Mouse (Mus musculus) CH12.LX (cell line): ENCODE data around the gene Dhx40. TPM values are rescaled to one million over a fixed set of nuclear protein-coding genes. Genes with fewer than 3 reads are reported as not detected.

Experiments used
- DNase-seq: peaks from one replicate; pipeline ENCODE4 v3.0.0-alpha.2; 2013; ENCODE audit errors: extremely low read depth
- H3K27ac ChIP-seq: 2 replicates; pipeline ENCODE4 v1.5.1; 2012; ENCODE audit warnings: low read depth, mild to moderate bottlenecking, control low read depth, moderate library complexity; ENCODE audit not compliant: insufficient read depth
- H3K27me3 ChIP-seq: replicated peaks from 2 replicates; pipeline ENCODE3; 2012; ENCODE audit warnings: inconsistent platforms
- H3K36me3 ChIP-seq, 2 experiments: replicated peaks in 1 of 2; 2 replicates each; pipeline versions ENCODE3 to v1.6.1; 2012; ENCODE audit warnings: inconsistent platforms in 1 of 2, low read length in 1 of 2, mild to moderate bottlenecking in 1 of 2, mixed read lengths in 1 of 2, moderate library complexity in 1 of 2; ENCODE audit not compliant: control insufficient read depth in 1 of 2, insufficient read depth in 1 of 2
- H3K4me1 ChIP-seq, 2 experiments: 2 replicates each; pipeline ENCODE4 v1.6.1; 2012; ENCODE audit warnings: inconsistent platforms in 1 of 2, moderate library complexity in 1 of 2; ENCODE audit not compliant: insufficient read depth in 2 of 2, control insufficient read depth in 1 of 2
- H3K4me2 ChIP-seq: 2 replicates; pipeline ENCODE4 v1.6.1; 2012; ENCODE audit warnings: low read depth, mild to moderate bottlenecking, control low read depth; ENCODE audit not compliant: poor library complexity, insufficient read depth, severe bottlenecking
- H3K4me3 ChIP-seq, 3 experiments: fragments of 150-350 bp in 1 of 3; sonication (generic) in 1 of 3; replicated peaks in 1 of 3; 2 replicates each; pipeline versions ENCODE3 to v1.5.1; 2011 to 2012; ENCODE audit warnings: low read depth in 2 of 3, low read length in 2 of 3, mild to moderate bottlenecking in 2 of 3, moderate library complexity in 2 of 3, control low read depth in 1 of 3, improper control_type of control experiment in 1 of 3, inconsistent platforms in 1 of 3, mixed read lengths in 1 of 3; ENCODE audit not compliant: poor library complexity in 1 of 3
- H3K79me2 ChIP-seq: replicated peaks from 2 replicates; pipeline ENCODE4 v1.6.1; 2012; ENCODE audit warnings: mild to moderate bottlenecking, moderate library complexity; ENCODE audit not compliant: control insufficient read depth, poor library complexity, insufficient read depth, severe bottlenecking; ENCODE audit errors: extremely low read depth
- H3K9ac ChIP-seq: 2 replicates; pipeline ENCODE4 v1.6.1; 2012; ENCODE audit warnings: low read depth, mild to moderate bottlenecking, control low read depth, moderate library complexity; ENCODE audit not compliant: insufficient read depth
- H3K9me3 ChIP-seq: replicated peaks from 2 replicates; pipeline ENCODE3; 2012; ENCODE audit warnings: low read length, inconsistent platforms, mixed read lengths
- CHD2 ChIP-seq: IDR thresholded peaks from 2 replicates; pipeline ENCODE4 v1.6.1; 2011; ENCODE audit warnings: low read length, improper control_type of control experiment
- CTCF ChIP-seq, 2 experiments: IDR thresholded peaks in 1 of 2; conservative IDR thresholded peaks in 1 of 2; 2 replicates each; pipeline ENCODE4 v1.5.1; 2011 to 2012; ENCODE audit warnings: low read depth in 2 of 2, low read length in 2 of 2, improper control_type of control experiment in 1 of 2, inconsistent platforms in 1 of 2, mild to moderate bottlenecking in 1 of 2, moderate library complexity in 1 of 2
- E2F4 ChIP-seq: IDR thresholded peaks from 2 replicates; pipeline ENCODE4 v1.6.1; 2011; ENCODE audit warnings: low read depth, low read length, improper control_type of control experiment; ENCODE audit not compliant: insufficient replicate concordance
- GABPA ChIP-seq: IDR thresholded peaks from 2 replicates; pipeline ENCODE4 v1.6.1; 2012; ENCODE audit warnings: low read depth, low read length, improper control_type of control experiment, inconsistent platforms; ENCODE audit not compliant: insufficient replicate concordance
- HCFC1 ChIP-seq: IDR thresholded peaks from 2 replicates; pipeline ENCODE4 v1.6.1; 2012; ENCODE audit warnings: low read depth, mild to moderate bottlenecking, inconsistent platforms, low read length, improper control_type of control experiment
- IRF4 ChIP-seq: IDR thresholded peaks from 2 replicates; pipeline ENCODE4 v1.6.1; 2014; ENCODE audit warnings: low read depth, mild to moderate bottlenecking, inconsistent platforms, low read length, improper control_type of control experiment
- JUND ChIP-seq: conservative IDR thresholded peaks from 2 replicates; pipeline ENCODE4 v1.6.1; 2011; ENCODE audit warnings: low read depth, low read length, improper control_type of control experiment
- KAT2A ChIP-seq: IDR thresholded peaks from 2 replicates; pipeline ENCODE4 v1.6.1; 2012; ENCODE audit warnings: low read length, improper control_type of control experiment, inconsistent platforms; ENCODE audit not compliant: insufficient replicate concordance
- MAZ ChIP-seq: IDR thresholded peaks from 2 replicates; pipeline ENCODE4 v1.6.1; 2012; ENCODE audit warnings: low read depth, mild to moderate bottlenecking, inconsistent platforms, low read length, improper control_type of control experiment, moderate library complexity
- MEF2A ChIP-seq: IDR thresholded peaks from 2 replicates; pipeline ENCODE4 v1.6.1; 2014; ENCODE audit warnings: low read depth, mild to moderate bottlenecking, inconsistent platforms, low read length, improper control_type of control experiment, borderline replicate concordance
- MXI1 ChIP-seq: IDR thresholded peaks from 2 replicates; pipeline ENCODE4 v1.6.1; 2011; ENCODE audit warnings: mild to moderate bottlenecking, low read depth, low read length, improper control_type of control experiment
- NRF1 ChIP-seq: IDR thresholded peaks from 2 replicates; pipeline ENCODE4 v1.6.1; 2014; ENCODE audit warnings: low read depth, mild to moderate bottlenecking, inconsistent platforms, low read length, improper control_type of control experiment, moderate library complexity
- POLR2A ChIP-seq: IDR thresholded peaks from 2 replicates; pipeline ENCODE4 v1.6.1; 2011; ENCODE audit warnings: low read depth, mild to moderate bottlenecking, improper control_type of control experiment, low read length
- RAD21 ChIP-seq: IDR thresholded peaks from 2 replicates; pipeline ENCODE4 v1.6.1; 2011; ENCODE audit warnings: low read depth, mild to moderate bottlenecking, low read length, improper control_type of control experiment, moderate library complexity
- SMC3 ChIP-seq: IDR thresholded peaks from 2 replicates; pipeline ENCODE4 v1.6.1; 2011; ENCODE audit warnings: low read depth, low read length, improper control_type of control experiment
- TBP ChIP-seq: conservative IDR thresholded peaks from 2 replicates; pipeline ENCODE4 v1.6.1; 2011; ENCODE audit warnings: low read depth, low read length, improper control_type of control experiment
- ZKSCAN1 ChIP-seq: IDR thresholded peaks from 2 replicates; pipeline ENCODE4 v1.6.1; 2012; ENCODE audit warnings: low read depth, inconsistent platforms, low read length, improper control_type of control experiment, borderline replicate concordance
- ZMIZ1 ChIP-seq: IDR thresholded peaks from 2 replicates; pipeline ENCODE4 v1.6.1; 2012; ENCODE audit warnings: low read depth, mild to moderate bottlenecking, inconsistent platforms, low read length, improper control_type of control experiment
- dilution Hi-C: fragments of 300-500 bp; cut with MboI; formaldehyde crosslinking; loops from 2 replicates; pipeline ENCODE4 v1.14.3; 2020; ENCODE audit warnings: low sequenced_read_pairs; ENCODE audit not compliant: extremely low pct_unique_long_range_greater_than_20kb, extremely low pct_ligation_motif_present
- in situ Hi-C: fragments of 300-500 bp; cut with MboI; formaldehyde crosslinking; loops from 3 replicates; pipeline ENCODE4 v1.14.3; 2019; ENCODE audit warnings: low sequenced_read_pairs, low pct_ligation_motif_present, low pct_unique_long_range_greater_than_20kb, mixed read lengths
- polyA plus RNA-seq: library from polyadenylated mRNA; unstranded; fragments of >175 nt; gene quantifications from 2 replicates; pipeline ENCODE4 v1.2.1, GENCODE M21; 2012; ENCODE audit warnings: low read depth; ENCODE audit not compliant: insufficient read length
- total RNA-seq, 2 experiments: library from RNA; depleted of rRNA; stranded (reverse); fragments of 300-350 nt in 1 of 2; fragments of >200 nt in 1 of 2; gene quantifications; 2 replicates each; pipeline ENCODE4 v1.2.3; 2012 to 2014

Dhx40 gene
- total and polyA plus RNA-seq, 3 experiments = 12.6 to 20.3 (median 15.5) TPM

GRCm38 (mm10) chr11:86760357-86760756, 47.2 kb downstream of the Dhx40 start:
- no peak overlapping the region for H3K4me2 ChIP-seq
- TF ChIP-seq MEF2A (no peak), CTCF (conservative IDR thresholded peaks at IDR 0.05 in 1 of 2, IDR thresholded peaks at IDR 0.05 in 1 of 2; ENCODE audit: low read depth in 2 of 2, low read length in 2 of 2) (no peak), ZMIZ1 (no peak), RAD21 (no peak), HCFC1 (no peak), CHD2 (no peak), ZKSCAN1 (no peak), NRF1 (no peak), E2F4 (no peak), SMC3 (no peak), MXI1 (no peak), JUND (no peak), TBP (no peak), POLR2A (no peak), IRF4 (no peak), GABPA (no peak)
- TF ChIP-seq, all 38 proteins: peak for 0
- no peaks in the 10 kb centered on the region for H3K9me3 ChIP-seq
- dilution Hi-C loops (no loop called here), in situ Hi-C loops (no loop called here)
- H3K4me3 ChIP-seq = no peak overlapping the region
- peaks cover 3 to 20% of the 10 kb centered on the region in 2 experiments; a peak in 3 of 4 replicates for H3K4me1 ChIP-seq
- no peaks in the 10 kb centered on the region for H3K36me3 ChIP-seq
- H3K79me2 ChIP-seq = peaks cover 16% of the 10 kb centered on the region
- H3K27me3 ChIP-seq = no peaks in the 10 kb centered on the region
- no peak for DNase-seq
- no peak overlapping the region for H3K27ac ChIP-seq
- no peak overlapping the region for H3K9ac ChIP-seq

GRCm38 (mm10) chr11:86759886-86760285, 47.7 kb downstream of the Dhx40 start:
- peaks cover 21% of the 10 kb centered on the region for H3K79me2 ChIP-seq
- dilution Hi-C loops = no loop called here
- DNase-seq = no peak
- H3K4me2 ChIP-seq = no peak overlapping the region
- H3K9ac ChIP-seq = no peak overlapping the region
- in situ Hi-C loops = no loop called here
- H3K27ac ChIP-seq = no peak overlapping the region
- H3K36me3 ChIP-seq = peaks cover 0 to under 1% of the 10 kb centered on the region in 2 experiments
- peaks cover 3 to 24% of the 10 kb centered on the region in 2 experiments; a peak in 3 of 4 replicates for H3K4me1 ChIP-seq
- no peaks in the 10 kb centered on the region for H3K27me3 ChIP-seq
- H3K4me3 ChIP-seq = no peak overlapping the region
- TF ChIP-seq KAT2A (0 out of 2 replicates have a peak, but pooled peaks have one; percentile 17), MAZ (no peak)
- no peaks in the 10 kb centered on the region for H3K9me3 ChIP-seq
